Mouse (Mus musculus) megakaryocyte, embryonic 14.5 days (primary cell): Measurements from ENCODE around the gene Hoxb1. TPM values are rescaled to one million over a fixed set of nuclear protein-coding genes. Genes with fewer than 3 reads are reported as not detected.

Experiments
- H3K27me3 ChIP-seq: replicated peaks from 2 replicates; pipeline ENCODE3; 2012; ENCODE audit warnings: inconsistent platforms
- H3K36me3 ChIP-seq: replicated peaks from 2 replicates; pipeline ENCODE3; 2012; ENCODE audit warnings: low read length, inconsistent platforms, mixed read lengths
- H3K4me1 ChIP-seq: 2 replicates; pipeline ENCODE4 v1.6.1; 2012; ENCODE audit warnings: inconsistent platforms
- H3K4me3 ChIP-seq: replicated peaks from 2 replicates; pipeline ENCODE3; 2012; ENCODE audit warnings: moderate library complexity, mild to moderate bottlenecking, inconsistent platforms
- H3K9me3 ChIP-seq: 2 replicates; pipeline ENCODE4 v1.6.1; 2012; ENCODE audit warnings: inconsistent platforms
- FLI1 ChIP-seq: IDR thresholded peaks from 2 replicates; pipeline ENCODE4 v1.6.1; 2012; ENCODE audit warnings: low read length, inconsistent platforms, mixed read lengths
- GATA1 ChIP-seq: IDR thresholded peaks from 3 replicates; pipeline ENCODE4 v1.6.1; 2012; ENCODE audit warnings: mixed read lengths, low read length, inconsistent platforms, borderline replicate concordance
- polyA plus RNA-seq: library from polyadenylated mRNA; stranded (reverse); fragments of >175 nt; gene quantifications from 2 replicates; pipeline ENCODE4 v1.2.3, GENCODE M21; 2012; ENCODE audit warnings: low replicate concordance; ENCODE audit not compliant: insufficient read depth

The Hoxb1 gene
- polyA plus RNA-seq, 1 experiment = 0.12 TPM

DNA sequence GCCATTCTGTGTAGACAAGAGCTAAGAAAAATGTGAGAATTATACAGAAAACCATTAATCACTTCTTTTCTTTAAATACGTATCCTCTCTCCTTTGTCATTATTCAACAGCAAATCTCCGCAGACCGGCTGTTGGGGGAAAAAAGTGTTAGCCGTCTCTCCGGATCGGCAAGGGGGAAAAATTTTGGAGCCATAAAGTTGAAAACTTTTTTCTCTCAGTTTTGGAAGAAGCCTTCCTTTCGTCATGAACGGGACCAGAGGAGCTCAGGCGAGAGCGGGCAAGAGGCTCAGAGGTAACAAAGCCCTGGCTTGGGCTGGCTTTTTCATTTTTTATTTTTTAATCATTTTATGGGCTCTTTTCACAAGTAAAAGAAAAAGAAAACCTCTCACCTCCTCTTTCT lies 42.4 kb upstream of the Hoxb1 start, which contains the start of gene Hoxb3:
Gene Hoxb3, plus strand, starts transcription at position 173 of the 400 bp plus-strand sequence.
- TF ChIP-seq FLI1 (no peak), GATA1 (no peak)
- Histone ChIP-seq H3K4me1 (peaks cover 17% of the 10 kb centered on the region), H3K4me3 (no peak within 1 kb of the TSS), H3K9me3 (no peaks in the 10 kb centered on the region), H3K36me3 (no peaks in the 10 kb centered on the region), H3K27me3 (peaks cover 62% of the 10 kb centered on the region)

DNA sequence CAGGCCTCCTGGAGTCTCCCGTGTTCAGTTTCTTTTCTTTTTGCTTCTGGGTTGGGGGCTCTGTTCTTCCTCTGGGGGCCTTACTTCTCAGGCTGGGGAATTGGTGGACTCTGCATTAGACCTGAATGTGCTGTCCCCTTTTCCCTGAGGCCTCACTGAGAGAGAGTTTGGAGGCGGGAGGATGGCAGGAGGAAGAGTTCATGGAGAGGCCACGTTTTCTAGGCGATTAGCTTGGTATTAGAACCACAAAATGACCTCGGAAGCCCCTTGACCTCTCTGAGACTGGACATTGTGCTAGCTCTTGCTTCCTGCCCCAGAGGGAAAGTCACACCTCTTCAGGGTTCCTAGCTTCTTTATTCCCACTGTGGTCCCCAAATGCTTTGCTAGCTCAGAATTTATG lies 41.4 kb upstream of the Hoxb1 start:
- H3K4me3 ChIP-seq = no peak overlapping the region
- no peaks in the 10 kb centered on the region for H3K36me3 ChIP-seq
- no peaks in the 10 kb centered on the region for H3K9me3 ChIP-seq
- H3K27me3 ChIP-seq = peaks cover 62% of the 10 kb centered on the region
- no peak for TF ChIP-seq FLI1
- no peak for TF ChIP-seq GATA1
- H3K4me1 ChIP-seq = peaks cover 9% of the 10 kb centered on the region

DNA sequence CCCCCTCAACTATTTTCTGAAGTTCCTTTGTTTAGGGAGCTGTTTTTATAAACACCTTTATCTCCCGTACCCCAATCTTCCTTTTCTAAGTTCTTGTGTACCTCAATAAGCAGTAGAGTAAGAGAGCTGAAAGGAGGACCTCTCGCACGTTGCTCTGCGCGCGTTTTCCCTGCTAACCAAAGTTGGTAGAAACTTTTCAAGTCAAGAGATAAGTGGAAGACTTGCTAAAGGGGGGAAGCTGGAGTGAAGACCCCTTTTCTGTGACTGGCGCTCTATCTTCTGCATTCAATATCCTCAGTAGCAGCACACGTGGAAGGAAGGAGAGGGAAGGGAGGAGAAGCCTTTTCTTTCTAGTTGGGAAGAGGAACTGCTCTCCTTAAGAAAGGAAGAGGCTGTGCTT lies 40.6 kb upstream of the Hoxb1 start:
- Histone ChIP-seq H3K4me1 (peaks cover under 1% of the 10 kb centered on the region; the same call in 1 of the 2 replicates), H3K27me3 (peaks cover 60% of the 10 kb centered on the region)
- TF ChIP-seq FLI1 (no peak), GATA1 (no peak)

DNA sequence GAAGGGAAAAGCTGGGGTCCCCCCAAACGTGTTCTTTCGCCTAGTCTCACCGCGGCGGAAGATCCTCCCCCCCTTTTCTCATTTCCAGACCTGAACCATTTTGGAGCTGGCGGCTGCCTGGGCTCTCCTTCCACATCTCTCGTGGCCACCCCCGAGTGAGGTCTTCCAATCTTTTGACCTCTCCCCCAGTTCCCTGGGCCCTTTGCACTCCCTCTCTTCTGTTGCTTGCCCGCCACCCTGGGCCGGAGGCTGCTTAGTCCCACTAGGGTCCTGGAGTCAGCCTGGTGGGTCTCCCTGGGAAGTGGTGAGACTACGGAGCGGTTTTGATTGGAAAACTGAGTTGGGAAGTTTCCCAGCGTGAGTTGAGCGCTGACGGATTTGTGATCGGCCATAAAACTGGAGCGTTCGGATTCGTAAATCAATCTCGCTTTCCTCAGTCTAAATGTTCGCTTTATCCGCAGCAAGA lies 39.8 kb upstream of the Hoxb1 start:
- TF ChIP-seq FLI1 = no peak
- TF ChIP-seq GATA1 = no peak
- peaks cover 63% of the 10 kb centered on the region for H3K27me3 ChIP-seq
- H3K4me3 ChIP-seq = no peak overlapping the region
- no peaks in the 10 kb centered on the region for H3K4me1 ChIP-seq
- no peaks in the 10 kb centered on the region for H3K36me3 ChIP-seq
- H3K9me3 ChIP-seq = no peaks in the 10 kb centered on the region

More for the DNA sequence above, 40.6 kb upstream of the Hoxb1 start:
- no peaks in the 10 kb centered on the region for H3K36me3 ChIP-seq
- H3K4me3 ChIP-seq = no peak overlapping the region
- no peaks in the 10 kb centered on the region for H3K9me3 ChIP-seq

DNA sequence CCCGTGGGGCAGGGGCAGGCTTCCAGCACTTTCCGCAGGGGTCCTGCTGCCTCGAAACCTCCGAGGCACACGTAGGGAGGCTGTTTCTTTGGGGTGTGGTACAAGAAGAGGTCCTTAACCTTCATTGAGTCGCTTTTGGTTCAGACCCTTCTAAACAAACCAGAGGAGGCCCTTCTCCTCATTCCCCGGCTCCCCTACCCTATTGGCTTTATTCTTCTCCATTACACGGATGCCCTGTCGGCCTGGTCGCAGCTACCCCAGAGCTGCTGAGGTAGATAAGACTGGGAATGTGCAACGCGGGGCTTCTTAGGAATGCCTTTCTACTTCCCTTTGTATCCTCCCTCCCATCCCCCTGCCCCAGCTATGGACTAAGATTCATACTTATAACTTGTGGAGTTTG lies 38.8 kb upstream of the Hoxb1 start:
- no peak for TF ChIP-seq GATA1
- no peak for TF ChIP-seq FLI1
- Histone ChIP-seq H3K4me3 (no peak overlapping the region), H3K27me3 (peaks cover 68% of the 10 kb centered on the region), H3K9me3 (no peaks in the 10 kb centered on the region), H3K4me1 (no peaks in the 10 kb centered on the region), H3K36me3 (no peaks in the 10 kb centered on the region)

DNA sequence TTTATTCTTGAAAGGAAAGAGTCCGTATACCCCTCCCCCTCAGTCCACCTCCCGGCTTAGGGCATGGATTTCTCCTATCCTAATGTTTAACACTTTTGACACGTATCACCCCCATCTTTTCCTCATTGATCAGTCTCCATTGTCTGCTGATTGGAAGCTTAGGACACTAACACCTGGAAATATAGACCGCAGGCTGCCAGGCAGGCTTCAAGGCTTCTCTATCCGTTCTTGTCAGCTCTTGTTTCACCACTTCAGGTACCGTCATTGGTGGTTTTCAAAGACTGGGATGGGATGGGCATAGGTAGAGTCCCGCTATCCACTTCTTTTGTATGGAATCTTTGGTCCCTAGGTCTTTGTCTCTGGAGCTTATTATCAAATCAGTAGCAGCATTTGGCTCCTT lies 38.4 kb upstream of the Hoxb1 start:
- Histone ChIP-seq H3K4me3 (no peak overlapping the region), H3K4me1 (no peaks in the 10 kb centered on the region), H3K36me3 (no peaks in the 10 kb centered on the region), H3K9me3 (no peaks in the 10 kb centered on the region), H3K27me3 (peaks cover 72% of the 10 kb centered on the region)
- TF ChIP-seq FLI1 (no peak), GATA1 (no peak)

DNA sequence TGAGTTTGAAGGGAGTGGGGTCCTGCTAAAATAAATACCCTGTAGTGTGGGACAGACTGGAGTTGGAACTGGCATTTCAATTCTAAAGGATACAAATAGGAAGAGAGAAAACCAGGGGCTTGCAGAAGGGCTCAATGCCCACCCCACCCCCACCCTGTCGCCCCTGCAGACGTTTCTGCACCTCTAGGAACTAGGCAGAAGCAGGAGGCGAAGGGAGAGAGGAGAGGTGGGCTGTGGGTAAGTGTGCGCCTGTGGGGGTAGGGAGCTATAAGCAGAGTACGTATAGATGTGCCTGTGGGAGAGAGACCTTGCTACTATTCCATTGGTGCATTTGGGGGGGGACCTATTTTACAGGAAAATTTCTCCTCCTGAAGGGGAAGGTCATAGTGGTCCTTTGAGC lies 37.8 kb upstream of the Hoxb1 start:
- no peaks in the 10 kb centered on the region for H3K9me3 ChIP-seq
- H3K4me1 ChIP-seq = no peaks in the 10 kb centered on the region
- H3K36me3 ChIP-seq = no peaks in the 10 kb centered on the region
- TF ChIP-seq GATA1 (no peak), FLI1 (no peak)
- peaks cover 74% of the 10 kb centered on the region for H3K27me3 ChIP-seq
- H3K4me3 ChIP-seq = no peak overlapping the region

DNA sequence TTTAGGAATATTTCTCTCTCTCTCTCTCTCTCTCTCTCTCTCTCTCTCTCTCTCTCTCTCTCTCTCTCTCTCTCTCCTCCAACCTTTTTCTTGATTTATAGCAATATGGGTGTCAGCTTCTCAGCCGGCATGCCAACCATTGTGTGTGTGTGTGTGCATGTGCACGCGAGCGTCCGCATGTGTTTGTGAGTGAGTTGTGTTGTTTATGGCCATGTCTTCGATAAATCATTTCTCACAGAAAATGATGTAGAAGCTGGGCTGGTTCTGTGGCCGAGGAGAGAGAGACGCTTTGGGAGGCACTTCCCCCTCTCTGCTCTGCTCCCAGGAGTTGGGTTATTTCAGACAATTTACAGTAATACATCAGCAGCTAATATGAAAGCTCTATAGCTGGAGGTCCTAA lies 36.9 kb upstream of the Hoxb1 start:
- Histone ChIP-seq H3K4me3 (no peak overlapping the region), H3K27me3 (peaks cover 80% of the 10 kb centered on the region), H3K9me3 (no peaks in the 10 kb centered on the region), H3K4me1 (no peaks in the 10 kb centered on the region), H3K36me3 (no peaks in the 10 kb centered on the region)
- TF ChIP-seq FLI1 = no peak

DNA sequence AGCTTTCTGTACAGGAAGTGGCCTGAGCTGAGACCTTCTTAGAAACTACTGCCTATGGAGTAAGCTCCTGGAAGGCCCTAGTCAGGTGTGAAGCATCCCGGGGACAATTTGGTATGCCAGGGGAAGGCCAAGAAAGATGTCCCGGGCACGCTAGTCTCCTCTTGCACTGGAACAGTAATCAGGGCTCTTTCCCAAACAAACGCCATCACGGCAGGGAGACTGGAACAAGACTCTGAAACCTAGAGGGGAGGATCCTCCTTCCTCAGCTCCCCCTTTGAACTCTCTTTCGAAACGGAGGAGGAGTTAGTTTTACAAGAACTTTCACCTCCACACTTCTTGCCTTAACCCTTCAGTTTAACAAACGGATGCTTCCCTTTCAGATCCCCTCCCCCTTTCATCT lies 33.4 kb upstream of the Hoxb1 start:
- Histone ChIP-seq H3K4me1 (no peaks in the 10 kb centered on the region), H3K27me3 (peaks cover 87% of the 10 kb centered on the region), H3K4me3 (no peak overlapping the region), H3K36me3 (no peaks in the 10 kb centered on the region), H3K9me3 (no peaks in the 10 kb centered on the region)
- TF ChIP-seq GATA1 (no peak), FLI1 (no peak)

DNA sequence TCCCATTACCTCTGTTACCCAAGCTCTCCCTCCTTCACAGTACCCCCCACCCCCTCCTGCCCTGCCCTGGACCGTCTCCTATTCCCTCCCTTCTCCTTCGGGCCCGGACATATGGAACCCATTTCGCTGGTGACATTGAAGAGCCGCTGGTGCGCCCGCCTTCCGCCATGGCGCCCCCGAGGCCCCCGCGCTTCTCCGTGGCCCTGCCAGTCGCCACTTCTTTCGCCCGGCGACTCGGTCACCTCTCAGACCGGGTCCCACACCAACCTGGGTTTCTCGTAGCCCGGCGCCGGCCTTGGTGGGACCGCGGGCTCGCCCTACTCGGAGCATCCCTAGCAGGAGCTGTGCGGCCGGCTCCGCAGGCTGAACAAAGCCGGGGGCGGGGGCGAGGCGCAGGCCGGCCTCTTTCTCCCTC lies 32.9 kb upstream of the Hoxb1 start:
- Histone ChIP-seq H3K4me3 (no peak overlapping the region), H3K4me1 (no peaks in the 10 kb centered on the region), H3K36me3 (no peaks in the 10 kb centered on the region), H3K9me3 (no peaks in the 10 kb centered on the region), H3K27me3 (peaks cover 87% of the 10 kb centered on the region)
- TF ChIP-seq GATA1 (no peak), FLI1 (no peak)
